Mouse (Mus musculus) spleen, postnatal 36 days (tissue): ENCODE measurements around the gene Cdk16.

Source experiments
- DNase-seq, 2 experiments: peaks; one replicate each; pipeline ENCODE4 v3.0.0; 2022; ENCODE audit warnings: low spot score in 2 of 2, mixed read lengths in 1 of 2

Gene Cdk16

DNA sequence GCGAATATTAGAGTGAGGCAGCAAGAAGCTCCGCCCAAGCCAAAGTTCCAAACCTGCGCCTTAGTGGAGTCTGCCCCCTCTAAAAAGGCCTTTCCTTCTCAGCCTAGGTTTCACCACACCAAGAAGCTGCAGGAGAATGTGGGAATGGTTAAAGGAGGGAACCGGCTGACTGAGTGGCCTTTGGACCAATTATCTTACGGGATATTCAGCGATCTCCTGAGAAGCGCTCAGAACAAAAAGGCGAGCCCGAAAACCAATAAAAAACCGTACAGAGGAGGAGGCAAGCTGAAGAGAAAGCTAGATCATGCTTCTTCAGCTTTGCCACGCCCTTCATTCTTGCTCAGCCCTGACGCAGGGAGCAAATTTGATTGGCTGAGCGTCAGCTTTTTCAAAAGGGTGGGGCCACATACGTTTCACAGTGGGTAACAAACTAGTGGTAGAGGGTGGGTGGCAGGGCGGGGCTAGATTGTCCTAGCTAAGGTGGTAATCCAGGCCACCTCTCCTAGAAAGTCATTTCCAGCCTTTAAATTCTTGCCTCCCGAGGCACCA lies at the start of gene Cdk16:
TSS of gene Cdk16 (plus strand) at position 436 of the 549 bp plus-strand sequence.
- DNase-seq, result peak; percentile 89 to 92

DNA sequence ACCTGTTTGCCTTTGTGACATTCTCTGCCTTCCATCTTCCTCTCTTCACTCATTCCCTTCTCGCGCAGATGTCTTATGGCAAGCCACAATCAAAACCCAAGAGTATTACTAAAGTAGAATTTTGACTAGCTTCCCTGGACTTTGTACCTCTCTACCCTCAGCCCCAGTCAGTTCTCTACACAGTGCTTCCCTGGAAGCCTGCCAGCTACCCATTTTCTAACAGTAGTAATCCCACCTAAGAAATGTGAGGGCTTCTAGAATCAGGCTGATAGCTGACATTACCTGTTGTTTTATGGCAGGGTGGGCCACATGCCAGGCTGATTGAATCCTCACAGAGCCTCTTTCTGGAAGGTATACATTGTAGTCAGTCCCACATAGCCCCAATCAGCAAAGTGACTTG lies 49.6 kb upstream of the Cdk16 start:
- DNase-seq, result no peak

DNA sequence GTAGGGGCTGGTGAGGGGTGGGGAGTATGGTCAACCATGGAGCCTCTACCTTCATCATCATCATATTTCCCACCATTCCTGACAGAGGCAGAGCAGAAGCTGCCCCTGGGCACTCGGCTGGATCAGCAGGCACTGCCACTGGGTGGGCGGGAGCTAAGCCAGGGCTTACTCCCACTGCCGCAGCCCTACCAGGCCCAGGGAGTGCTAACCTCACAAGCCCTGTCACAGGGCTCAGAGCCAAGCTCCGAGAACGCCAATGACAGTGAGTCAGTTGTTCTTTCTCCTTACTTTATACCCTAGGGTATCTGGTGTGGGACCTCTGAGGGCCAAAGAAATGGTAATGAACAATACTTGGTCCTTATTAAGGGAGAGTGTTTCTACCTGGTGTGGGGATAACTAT lies 43.0 kb upstream of the Cdk16 start:
- DNase-seq, result no peak

DNA sequence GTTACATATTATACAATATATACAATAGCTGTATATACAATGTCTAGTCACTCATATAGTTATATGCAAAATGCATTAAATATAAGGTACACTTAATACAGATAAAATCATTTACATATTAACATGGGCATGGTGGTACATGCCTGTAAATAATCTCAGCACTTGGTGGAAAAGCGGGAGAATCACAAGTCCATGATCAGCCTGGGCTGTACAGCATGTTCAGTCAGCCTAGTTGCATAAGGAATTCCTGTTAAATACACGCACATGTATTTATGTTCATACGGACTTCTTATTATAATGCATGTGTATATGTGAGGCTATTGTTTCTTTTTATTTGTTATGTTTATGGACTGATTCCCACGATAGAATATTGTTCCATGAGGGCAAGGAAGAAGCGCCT lies 30.2 kb upstream of the Cdk16 start:
- DNase-seq, result no peak

DNA sequence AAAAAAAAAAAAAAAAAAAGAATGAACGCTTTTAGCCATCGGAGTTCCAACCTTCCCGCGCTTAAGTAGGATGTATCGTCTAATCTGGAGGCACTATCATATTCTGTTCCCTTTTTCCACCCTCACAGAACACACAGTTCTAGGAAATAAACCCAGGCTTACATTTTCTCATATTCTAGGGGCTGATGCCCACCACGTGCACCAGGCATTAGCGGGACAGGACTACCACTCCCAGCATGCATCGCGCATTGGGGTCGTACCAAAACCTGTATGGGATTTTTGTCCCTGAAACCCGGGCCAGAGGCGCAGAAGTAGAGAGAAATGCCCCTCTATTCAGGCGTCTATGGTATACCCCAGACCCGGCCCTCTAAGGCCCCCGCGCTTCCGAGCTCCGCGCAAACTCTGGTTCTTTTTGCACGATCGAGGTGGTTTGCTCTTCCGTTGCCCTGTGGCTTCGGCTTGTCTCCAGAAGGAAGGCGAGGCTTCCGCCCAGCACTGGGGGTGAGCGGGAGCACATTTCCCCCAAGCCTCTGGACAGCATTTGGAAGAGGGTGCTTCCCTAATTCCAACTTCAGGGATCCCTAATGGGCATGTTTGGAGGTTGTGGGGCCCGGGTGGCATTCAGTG lies 29.6 kb upstream of the Cdk16 start, which contains the start of gene Uba1:
TSS of gene Uba1 (plus strand) at position 301 of the 627 bp plus-strand sequence.
- DNase-seq, result peak; percentile 82 to 83

DNA sequence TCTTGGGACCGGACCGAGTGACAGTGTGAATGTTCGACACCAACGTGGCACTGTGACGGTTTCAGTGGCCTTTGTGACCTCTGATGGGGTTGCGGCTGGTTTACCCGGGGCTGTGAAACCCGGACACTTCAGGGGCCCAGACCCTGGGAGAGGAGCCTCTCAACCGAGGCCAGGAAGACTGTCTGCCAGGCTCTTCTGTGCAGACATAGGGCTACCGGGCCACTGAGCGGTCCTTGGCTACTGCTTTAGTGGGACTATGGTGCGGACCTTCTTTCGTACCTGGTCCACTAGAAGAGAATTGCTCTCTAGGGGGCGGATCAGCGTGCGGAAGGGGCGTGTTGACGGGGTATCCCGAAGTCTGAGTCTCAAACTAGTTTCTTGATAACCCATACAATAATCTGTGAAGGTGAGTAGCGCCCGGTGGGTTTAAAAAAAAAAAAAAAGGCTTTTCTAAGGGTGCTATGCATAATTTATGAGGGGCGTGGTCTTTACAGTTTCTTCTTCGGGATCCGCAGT lies 28.8 kb upstream of the Cdk16 start:
- peak in 1 of 2 experiments; percentile 6 for DNase-seq

DNA sequence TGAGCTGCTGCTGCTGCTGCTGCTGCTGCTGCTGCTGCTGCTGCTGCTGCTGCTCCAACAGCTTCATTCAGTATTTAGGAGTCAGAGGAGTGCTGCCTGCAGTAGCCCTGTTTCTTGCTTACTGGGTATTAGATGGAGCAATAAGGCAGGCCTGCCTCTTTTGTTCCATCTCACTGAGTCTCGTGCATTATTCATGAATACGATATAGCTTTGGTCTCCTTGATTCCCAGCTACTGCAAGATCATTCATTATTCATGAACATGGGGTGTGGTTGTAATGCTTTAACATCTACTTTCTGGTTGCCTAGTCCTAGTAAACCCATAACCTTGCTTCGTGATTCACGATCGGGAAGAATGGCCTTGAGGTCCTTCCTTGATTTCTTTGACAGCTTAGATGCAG lies 25.4 kb upstream of the Cdk16 start:
- no peak for DNase-seq

DNA sequence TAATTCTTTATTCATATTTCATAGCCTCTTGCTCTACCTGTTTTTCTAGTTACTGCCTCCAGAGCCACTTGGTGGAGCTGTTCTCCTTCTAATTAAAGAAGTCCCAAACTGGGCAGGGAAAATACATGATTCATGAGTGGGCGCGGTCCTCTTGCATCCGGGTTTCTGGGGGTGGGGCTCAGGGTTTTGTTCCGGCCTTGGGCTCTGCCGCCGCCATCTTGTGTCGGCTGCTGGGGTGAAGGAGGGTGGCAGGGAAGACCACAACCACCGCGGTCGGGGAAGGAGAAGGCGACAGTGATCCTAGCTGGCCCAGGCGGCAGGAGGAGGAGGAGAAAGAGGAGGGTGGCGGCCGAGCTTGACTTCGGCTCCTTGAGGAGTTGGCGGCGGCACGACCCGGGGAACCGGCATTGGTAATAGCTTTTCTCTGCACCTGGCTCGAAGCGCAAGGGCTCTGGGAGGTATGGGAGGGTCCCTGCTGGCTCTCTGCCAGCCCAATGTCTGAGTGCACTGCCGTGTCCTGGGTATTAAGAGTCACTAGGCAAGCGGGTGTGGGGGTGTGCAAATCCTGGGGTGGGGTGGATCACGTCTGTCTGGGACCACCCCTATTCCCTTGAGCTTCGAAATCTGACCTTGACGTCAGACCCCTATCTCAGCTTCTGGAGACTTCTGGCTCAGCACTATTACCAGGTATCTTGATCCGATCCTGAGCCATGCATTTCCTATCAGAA lies 24.9 kb upstream of the Cdk16 start:
- peak; percentile 86 to 89 for DNase-seq

DNA sequence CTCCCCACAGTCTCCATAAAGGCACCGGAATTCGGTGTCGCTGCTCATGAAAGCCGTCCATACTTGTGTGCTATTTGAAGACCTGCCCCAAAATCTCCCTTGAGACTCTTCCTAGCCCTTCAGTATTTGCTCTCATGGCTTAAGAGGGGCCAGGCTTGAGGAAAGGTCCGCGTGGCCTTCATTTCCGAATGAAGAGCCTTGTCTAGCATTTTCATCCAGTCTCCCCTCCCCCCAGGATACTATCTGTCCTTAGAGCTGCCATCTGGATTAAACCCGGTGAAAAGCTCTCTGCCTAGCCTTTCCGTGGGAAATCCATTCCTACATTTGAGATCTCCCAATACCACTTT lies 24.3 kb upstream of the Cdk16 start:
- DNase-seq, result no peak

DNA sequence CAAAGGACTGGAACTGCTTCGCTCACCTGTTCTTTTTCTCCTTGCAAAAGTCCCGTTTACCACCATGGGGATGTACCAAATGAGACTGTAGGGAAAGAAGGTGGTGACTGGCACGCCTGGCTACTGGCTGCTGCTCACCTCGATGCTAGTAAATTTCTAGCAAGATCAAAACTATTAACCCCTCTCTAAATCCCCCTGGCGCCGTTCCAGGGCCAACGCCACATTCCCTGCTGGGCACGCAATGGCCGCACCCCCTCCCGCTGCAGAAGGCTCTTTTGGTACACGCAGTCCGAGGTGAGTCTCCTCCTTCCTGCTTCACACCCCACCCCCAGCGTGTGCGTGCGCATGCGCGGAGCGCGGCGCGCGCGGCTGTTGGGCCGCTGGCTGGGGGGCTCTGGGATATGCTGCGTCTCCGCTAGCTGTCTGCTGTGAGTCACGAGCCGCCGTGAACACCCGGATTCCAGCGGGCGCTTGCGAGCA lies 354 bp downstream of the Cdk16 start:
- DNase-seq, result peak; percentile 78 to 81

DNA sequence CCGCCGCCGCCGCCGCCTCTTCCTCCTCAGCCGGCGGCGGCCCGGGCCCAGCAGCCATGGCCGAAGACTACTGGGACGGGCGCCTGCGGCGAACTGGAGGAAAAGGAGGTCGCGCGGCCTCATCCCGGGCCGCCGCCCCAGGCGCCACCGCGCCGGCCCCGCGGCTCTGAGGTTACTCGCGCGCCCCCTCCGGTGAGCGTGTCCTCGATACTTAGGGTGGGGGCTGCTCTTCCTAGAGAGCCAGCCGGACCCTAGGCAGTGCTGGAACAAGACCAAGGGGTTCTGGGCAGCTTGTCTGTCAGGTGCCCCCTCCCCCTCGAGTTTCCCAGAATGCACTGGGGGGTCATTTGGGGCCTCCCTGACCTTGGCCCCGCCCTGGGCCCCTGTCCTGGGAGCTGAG lies 861 bp downstream of the Cdk16 start:
- peak; percentile 24 to 32 for DNase-seq

DNA sequence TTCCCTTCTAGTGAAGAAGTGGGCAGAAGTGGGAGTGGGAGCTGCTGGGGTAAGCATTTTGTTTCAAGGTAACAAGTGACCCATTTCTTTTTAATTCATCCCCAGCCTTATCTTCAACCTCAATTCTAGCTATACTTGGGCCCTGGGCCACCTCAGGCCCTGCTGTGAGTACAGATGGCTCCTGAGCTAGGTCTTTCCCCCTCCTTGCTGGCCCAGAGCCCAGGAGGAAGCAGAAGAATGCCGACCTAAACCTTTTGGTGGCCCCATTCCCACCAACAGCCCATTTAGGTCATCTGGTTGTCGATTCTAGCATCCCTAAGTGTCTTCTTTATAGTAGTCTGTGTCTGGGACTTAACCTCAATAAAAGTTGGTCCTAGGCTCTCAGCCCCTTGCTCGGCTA lies 3.8 kb downstream of the Cdk16 start:
- DNase-seq, result no peak

DNA sequence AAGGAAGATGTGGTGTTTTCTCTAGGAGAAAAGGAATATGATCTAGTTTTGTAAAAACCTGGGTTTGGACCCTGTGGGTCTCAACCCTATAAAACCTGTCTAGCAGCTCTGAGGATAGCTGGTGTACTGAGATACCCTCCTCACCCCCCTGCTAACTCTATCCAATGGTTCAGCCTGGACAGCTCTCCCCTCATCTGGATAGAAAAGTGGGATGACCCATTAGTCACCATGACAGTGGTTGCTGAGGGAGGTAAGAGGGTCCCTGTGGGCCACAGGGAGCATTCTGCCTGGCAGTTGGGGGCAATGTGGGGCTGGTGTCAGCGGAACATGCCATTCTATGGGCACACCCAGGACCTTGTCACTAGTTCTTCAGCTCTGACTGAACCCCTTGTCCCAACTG lies 4.9 kb downstream of the Cdk16 start:
- DNase-seq, result no peak

DNA sequence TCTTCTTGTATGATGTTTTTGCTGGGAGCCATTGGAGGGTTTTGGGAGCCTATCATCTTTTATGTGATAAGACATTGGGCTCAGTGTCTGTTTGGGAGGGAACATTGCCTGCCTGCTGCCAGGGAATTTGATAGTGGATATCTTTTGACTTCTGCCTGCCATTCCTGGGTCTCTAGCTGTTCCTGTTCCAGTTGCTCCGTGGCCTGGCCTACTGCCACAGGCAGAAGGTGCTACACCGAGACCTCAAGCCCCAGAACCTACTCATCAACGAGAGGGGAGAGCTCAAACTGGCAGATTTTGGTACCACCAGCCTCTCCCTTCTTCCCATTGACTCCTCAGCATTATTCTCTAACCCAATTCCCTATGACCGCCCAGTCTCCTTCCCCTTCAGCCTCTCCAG lies 8.1 kb downstream of the Cdk16 start:
- DNase-seq, result no peak

DNA sequence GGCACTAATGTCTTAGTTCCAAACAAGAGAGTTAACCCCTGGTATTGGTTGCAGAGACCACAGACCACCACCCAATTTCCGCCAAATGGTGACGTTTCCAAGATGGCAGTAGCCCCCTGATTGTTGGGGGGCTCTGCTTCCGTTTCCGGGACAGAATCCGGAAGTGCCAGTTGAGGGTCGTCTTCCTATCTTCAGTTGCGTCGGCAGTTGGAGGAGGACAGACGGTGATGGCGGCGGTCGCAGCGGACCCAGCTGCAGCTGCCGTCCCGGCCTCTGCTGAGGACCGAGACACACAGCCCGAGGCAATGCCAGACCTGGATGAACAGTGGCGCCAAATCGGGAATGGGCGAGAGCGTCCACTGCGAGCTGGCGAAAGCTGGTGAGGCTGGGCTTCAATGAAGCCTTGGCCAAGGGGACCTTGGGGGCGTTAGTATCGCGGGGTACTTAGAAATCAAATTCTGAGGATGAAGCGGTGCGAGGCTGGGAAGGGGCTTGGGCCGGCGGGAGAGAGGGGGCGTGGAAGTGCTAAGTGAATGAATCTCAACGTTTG lies 16.1 kb downstream of the Cdk16 start, which contains the start of gene Usp11:
TSS of gene Usp11 (plus strand) at position 166 of the 550 bp plus-strand sequence.
- DNase-seq, result peak; percentile 20 to 21

DNA sequence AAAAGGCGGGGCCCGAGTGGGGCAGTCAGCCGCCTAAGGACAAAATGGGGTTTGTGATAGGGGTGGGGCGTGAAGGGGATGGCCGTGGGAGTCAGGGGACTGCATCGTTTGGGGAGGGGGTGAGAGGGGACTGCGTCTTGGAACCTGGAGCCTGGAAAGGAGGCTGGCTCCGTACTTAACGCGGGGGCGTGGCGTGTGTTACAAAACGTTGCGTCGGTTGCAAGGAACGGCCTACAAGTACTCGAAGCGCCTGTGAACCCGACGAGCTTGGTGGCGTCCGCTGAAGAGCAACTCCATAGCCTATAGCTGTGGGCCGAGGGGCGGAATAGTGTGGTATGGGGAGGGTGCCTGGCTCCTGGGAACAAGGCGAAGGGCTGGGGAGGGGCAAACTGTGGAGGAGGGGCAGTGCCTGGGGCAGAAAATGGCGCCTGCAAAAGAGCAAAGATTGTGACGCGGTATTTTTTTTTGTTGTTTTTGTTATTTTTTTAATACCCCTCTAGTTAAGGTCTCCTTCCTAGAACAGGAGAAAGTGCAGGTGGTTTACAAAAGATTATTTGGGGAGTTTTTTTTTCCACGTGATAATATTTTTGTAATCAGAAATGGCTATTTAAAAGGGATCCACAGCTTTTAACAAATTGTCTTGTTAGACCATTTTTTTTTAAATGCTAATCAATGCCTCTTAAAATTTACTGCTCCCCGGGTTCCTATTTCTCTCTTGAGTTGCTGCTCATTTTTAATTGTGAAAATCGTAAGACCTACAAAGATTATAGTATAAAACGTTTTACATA lies 16.7 kb downstream of the Cdk16 start:
- peak; percentile 75 for DNase-seq

DNA sequence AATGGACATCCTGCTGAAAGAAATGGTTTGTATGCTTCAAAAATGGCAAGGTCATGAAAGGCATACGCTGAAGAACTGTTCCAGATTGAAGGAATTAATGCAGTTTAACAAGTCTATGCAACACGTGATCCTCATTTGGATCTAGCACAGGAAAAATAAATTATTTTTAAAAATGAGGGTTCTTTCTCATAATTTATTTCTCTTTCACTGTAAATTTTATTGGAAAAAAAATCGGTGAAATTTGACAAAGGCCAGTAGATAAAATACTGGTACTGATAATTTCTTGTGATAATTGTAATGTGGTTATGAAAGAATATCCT lies 17.3 kb downstream of the Cdk16 start:
- no peak for DNase-seq

DNA sequence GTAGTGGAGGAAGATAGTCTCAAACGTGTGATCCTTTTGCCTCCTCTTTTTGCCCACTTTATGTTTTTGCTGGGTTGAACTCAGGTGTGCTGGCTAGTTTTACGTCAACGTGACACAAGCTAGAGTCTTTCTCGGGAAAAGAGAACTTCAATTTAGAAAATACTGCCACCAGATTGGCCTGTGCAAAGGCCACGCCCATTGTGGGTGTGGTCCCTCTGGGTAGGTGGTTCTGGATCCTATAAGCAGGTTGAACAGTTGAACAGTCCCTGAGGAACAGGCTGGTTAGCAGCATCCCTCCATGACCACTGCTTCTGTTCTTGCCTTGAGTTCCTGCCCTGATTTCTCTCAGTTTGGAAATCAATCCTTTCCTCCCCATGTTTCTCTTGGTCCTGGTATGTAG lies 40.9 kb downstream of the Cdk16 start:
- no peak for DNase-seq

DNA sequence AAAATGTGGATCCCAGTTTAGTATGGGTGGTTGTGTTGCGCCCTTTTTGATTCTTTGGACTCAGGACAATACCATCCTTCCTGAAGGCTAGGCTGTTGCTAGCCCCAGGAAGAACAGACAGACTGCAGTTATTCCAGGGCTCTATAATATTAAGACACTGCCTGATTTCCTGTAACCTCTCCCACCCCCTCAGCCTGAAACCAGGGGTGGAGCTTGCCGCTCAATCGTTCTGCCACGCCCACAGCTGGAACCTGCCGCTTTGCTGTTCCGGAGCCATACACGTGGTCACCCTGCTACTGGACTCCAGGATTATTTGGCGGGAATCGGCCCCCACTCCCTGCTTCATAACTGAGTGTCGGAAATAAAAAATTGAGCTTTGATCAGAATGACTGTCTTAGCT lies 42.3 kb downstream of the Cdk16 start:
- peak in 1 of 2 experiments; percentile 20 for DNase-seq

DNA sequence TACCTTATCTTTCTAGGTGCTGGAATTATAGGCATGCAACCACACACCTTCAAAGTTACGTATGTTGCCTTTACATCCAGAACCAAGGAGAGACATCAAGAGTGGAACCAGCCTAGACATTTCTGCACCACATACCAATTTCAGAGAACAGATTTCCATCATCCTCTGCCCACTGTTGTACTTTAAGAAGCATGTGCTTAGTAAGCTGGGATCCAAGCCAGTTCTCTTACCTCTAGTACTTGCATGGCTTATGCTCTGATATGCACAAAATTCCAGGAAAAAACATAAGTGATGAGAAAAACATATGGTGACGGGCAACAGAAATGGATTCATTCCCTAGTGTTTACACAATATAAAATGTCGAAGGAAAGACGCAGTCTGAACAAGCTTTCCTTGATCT lies 48.7 kb downstream of the Cdk16 start:
- no peak for DNase-seq

DNA sequence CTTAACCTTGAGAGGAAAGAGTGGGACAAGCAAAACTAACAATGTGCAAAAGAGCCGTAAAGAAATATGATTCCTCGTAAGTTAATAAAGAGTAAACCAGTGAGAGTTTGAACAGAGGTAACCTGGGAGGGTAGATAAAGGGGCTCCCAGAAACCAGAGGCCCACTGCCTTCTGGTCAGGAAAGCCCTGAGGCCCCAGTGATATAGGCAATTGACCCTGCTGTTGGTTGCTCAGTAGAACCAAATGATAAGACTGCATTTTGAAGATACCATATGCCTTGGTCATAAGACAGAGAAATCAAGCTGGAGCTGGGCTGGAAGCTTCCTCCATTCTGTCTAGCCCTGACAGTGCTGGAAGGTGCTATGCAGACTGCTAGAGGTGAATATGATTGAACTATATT lies 61.1 kb downstream of the Cdk16 start:
- no peak for DNase-seq
